Mouse (Mus musculus) CH12.LX (cell line): ENCODE measurements around the gene Bend6. TPM values are rescaled to one million over a fixed set of nuclear protein-coding genes. Genes with fewer than 3 reads are reported as not detected.

Experiments used
- DNase-seq: peaks from one replicate; pipeline ENCODE4 v3.0.0-alpha.2; 2013; ENCODE audit errors: extremely low read depth
- H3K27ac ChIP-seq: 2 replicates; pipeline ENCODE4 v1.5.1; 2012; ENCODE audit warnings: low read depth, mild to moderate bottlenecking, control low read depth, moderate library complexity; ENCODE audit not compliant: insufficient read depth
- H3K27me3 ChIP-seq: replicated peaks from 2 replicates; pipeline ENCODE3; 2012; ENCODE audit warnings: inconsistent platforms
- H3K36me3 ChIP-seq, 2 experiments: replicated peaks in 1 of 2; 2 replicates each; pipeline versions ENCODE3 to v1.6.1; 2012; ENCODE audit warnings: inconsistent platforms in 1 of 2, low read length in 1 of 2, mild to moderate bottlenecking in 1 of 2, mixed read lengths in 1 of 2, moderate library complexity in 1 of 2; ENCODE audit not compliant: control insufficient read depth in 1 of 2, insufficient read depth in 1 of 2
- H3K4me1 ChIP-seq, 2 experiments: 2 replicates each; pipeline ENCODE4 v1.6.1; 2012; ENCODE audit warnings: inconsistent platforms in 1 of 2, moderate library complexity in 1 of 2; ENCODE audit not compliant: insufficient read depth in 2 of 2, control insufficient read depth in 1 of 2
- H3K4me2 ChIP-seq: 2 replicates; pipeline ENCODE4 v1.6.1; 2012; ENCODE audit warnings: low read depth, mild to moderate bottlenecking, control low read depth; ENCODE audit not compliant: poor library complexity, insufficient read depth, severe bottlenecking
- H3K4me3 ChIP-seq, 3 experiments: fragments of 150-350 bp in 1 of 3; sonication (generic) in 1 of 3; replicated peaks in 1 of 3; 2 replicates each; pipeline versions ENCODE3 to v1.5.1; 2011 to 2012; ENCODE audit warnings: low read depth in 2 of 3, low read length in 2 of 3, mild to moderate bottlenecking in 2 of 3, moderate library complexity in 2 of 3, control low read depth in 1 of 3, improper control_type of control experiment in 1 of 3, inconsistent platforms in 1 of 3, mixed read lengths in 1 of 3; ENCODE audit not compliant: poor library complexity in 1 of 3
- H3K79me2 ChIP-seq: replicated peaks from 2 replicates; pipeline ENCODE4 v1.6.1; 2012; ENCODE audit warnings: mild to moderate bottlenecking, moderate library complexity; ENCODE audit not compliant: control insufficient read depth, poor library complexity, insufficient read depth, severe bottlenecking; ENCODE audit errors: extremely low read depth
- H3K9ac ChIP-seq: 2 replicates; pipeline ENCODE4 v1.6.1; 2012; ENCODE audit warnings: low read depth, mild to moderate bottlenecking, control low read depth, moderate library complexity; ENCODE audit not compliant: insufficient read depth
- H3K9me3 ChIP-seq: replicated peaks from 2 replicates; pipeline ENCODE3; 2012; ENCODE audit warnings: low read length, inconsistent platforms, mixed read lengths
- CHD1 ChIP-seq: IDR thresholded peaks from 2 replicates; pipeline ENCODE4 v1.6.1; 2012; ENCODE audit warnings: low read depth, low read length, improper control_type of control experiment, inconsistent platforms
- E2F4 ChIP-seq: IDR thresholded peaks from 2 replicates; pipeline ENCODE4 v1.6.1; 2011; ENCODE audit warnings: low read depth, low read length, improper control_type of control experiment; ENCODE audit not compliant: insufficient replicate concordance
- EP300 ChIP-seq: IDR thresholded peaks from 2 replicates; pipeline ENCODE4 v1.6.1; 2011; ENCODE audit warnings: low read length, improper control_type of control experiment
- GABPA ChIP-seq: IDR thresholded peaks from 2 replicates; pipeline ENCODE4 v1.6.1; 2012; ENCODE audit warnings: low read depth, low read length, improper control_type of control experiment, inconsistent platforms; ENCODE audit not compliant: insufficient replicate concordance
- HCFC1 ChIP-seq: IDR thresholded peaks from 2 replicates; pipeline ENCODE4 v1.6.1; 2012; ENCODE audit warnings: low read depth, mild to moderate bottlenecking, inconsistent platforms, low read length, improper control_type of control experiment
- JUN ChIP-seq: IDR thresholded peaks from 2 replicates; pipeline ENCODE4 v1.6.1; 2011; ENCODE audit warnings: low read depth, mild to moderate bottlenecking, low read length, improper control_type of control experiment, moderate library complexity; ENCODE audit not compliant: insufficient read depth
- JUND ChIP-seq: conservative IDR thresholded peaks from 2 replicates; pipeline ENCODE4 v1.6.1; 2011; ENCODE audit warnings: low read depth, low read length, improper control_type of control experiment
- MAFK ChIP-seq: IDR thresholded peaks from 2 replicates; pipeline ENCODE4 v1.6.1; 2011; ENCODE audit warnings: low read length, improper control_type of control experiment; ENCODE audit not compliant: insufficient replicate concordance
- MAX ChIP-seq: IDR thresholded peaks from 2 replicates; pipeline ENCODE4 v1.6.1; 2011; ENCODE audit warnings: low read length, improper control_type of control experiment
- MEF2A ChIP-seq: IDR thresholded peaks from 2 replicates; pipeline ENCODE4 v1.6.1; 2014; ENCODE audit warnings: low read depth, mild to moderate bottlenecking, inconsistent platforms, low read length, improper control_type of control experiment, borderline replicate concordance
- MYC ChIP-seq: IDR thresholded peaks from 2 replicates; pipeline ENCODE4 v1.6.1; 2011; ENCODE audit warnings: low read depth, mild to moderate bottlenecking, improper control_type of control experiment, low read length
- POLR2AphosphoS2 ChIP-seq: IDR thresholded peaks from 2 replicates; pipeline ENCODE4 v1.6.1; 2011; ENCODE audit warnings: low read depth, low read length, improper control_type of control experiment
- TBP ChIP-seq: conservative IDR thresholded peaks from 2 replicates; pipeline ENCODE4 v1.6.1; 2011; ENCODE audit warnings: low read depth, low read length, improper control_type of control experiment
- TCF12 ChIP-seq: IDR thresholded peaks from 2 replicates; pipeline ENCODE4 v1.6.1; 2014; ENCODE audit warnings: low read depth, mild to moderate bottlenecking, inconsistent platforms, low read length, improper control_type of control experiment
- USF1 ChIP-seq: IDR thresholded peaks from 2 replicates; pipeline ENCODE4 v1.6.1; 2014; ENCODE audit warnings: low read depth, mild to moderate bottlenecking, inconsistent platforms, low read length, improper control_type of control experiment
- USF2 ChIP-seq: conservative IDR thresholded peaks from 2 replicates; pipeline ENCODE4 v1.6.1; 2011; ENCODE audit warnings: low read depth, low read length, improper control_type of control experiment
- ZNF384 ChIP-seq: IDR thresholded peaks from 2 replicates; pipeline ENCODE4 v1.6.1; 2012; ENCODE audit warnings: low read depth, low read length, improper control_type of control experiment, inconsistent platforms
- dilution Hi-C: fragments of 300-500 bp; cut with MboI; formaldehyde crosslinking; loops from 2 replicates; pipeline ENCODE4 v1.14.3; 2020; ENCODE audit warnings: low sequenced_read_pairs; ENCODE audit not compliant: extremely low pct_unique_long_range_greater_than_20kb, extremely low pct_ligation_motif_present
- in situ Hi-C: fragments of 300-500 bp; cut with MboI; formaldehyde crosslinking; loops from 3 replicates; pipeline ENCODE4 v1.14.3; 2019; ENCODE audit warnings: low sequenced_read_pairs, low pct_ligation_motif_present, low pct_unique_long_range_greater_than_20kb, mixed read lengths
- polyA plus RNA-seq: library from polyadenylated mRNA; unstranded; fragments of >175 nt; gene quantifications from 2 replicates; pipeline ENCODE4 v1.2.1, GENCODE M21; 2012; ENCODE audit warnings: low read depth; ENCODE audit not compliant: insufficient read length
- total RNA-seq, 2 experiments: library from RNA; depleted of rRNA; stranded (reverse); fragments of 300-350 nt in 1 of 2; fragments of >200 nt in 1 of 2; gene quantifications; 2 replicates each; pipeline ENCODE4 v1.2.3; 2012 to 2014

The Bend6 gene
- total and polyA plus RNA-seq, 3 experiments = 1.4 to 3.4 (median 3.2) TPM

- TF ChIP-seq EP300 (no peak), ZNF384 (no peak), MYC (no peak), TCF12 (no peak), CHD1 (no peak), E2F4 (no peak), MEF2A (no peak), TBP (no peak), JUND (no peak), GABPA (no peak), JUN (no peak), POLR2AphosphoS2 (no peak), USF1 (no peak), MAFK (no peak), USF2 (no peak), MAX (no peak)
- H3K27ac ChIP-seq = no peak overlapping the region
- no peaks in the 10 kb centered on the region for H3K27me3 ChIP-seq
- H3K4me3 ChIP-seq = no peak overlapping the region
- dilution Hi-C loops = no loop called here
- H3K4me2 ChIP-seq = no peak overlapping the region
- no peaks in the 10 kb centered on the region for H3K4me1 ChIP-seq
- peaks cover 2% of the 10 kb centered on the region for H3K9me3 ChIP-seq
- no peaks in the 10 kb centered on the region for H3K79me2 ChIP-seq
- no peak for DNase-seq
- in situ Hi-C loops = no loop called here
- H3K9ac ChIP-seq = no peak overlapping the region
- H3K36me3 ChIP-seq = peaks cover 0 to 6% of the 10 kb centered on the region in 2 experiments
Observed at GRCm38 (mm10) chr1:33869437-33869836, 38.2 kb downstream of the Bend6 start.

GRCm38 (mm10) chr1:33869031-33869430 lies 38.6 kb downstream of the Bend6 start:
- no peaks in the 10 kb centered on the region for H3K79me2 ChIP-seq
- H3K27ac ChIP-seq = no peak overlapping the region
- no peak overlapping the region for H3K4me3 ChIP-seq
- H3K4me2 ChIP-seq = no peak overlapping the region
- H3K4me1 ChIP-seq = no peaks in the 10 kb centered on the region
- in situ Hi-C loops = no loop called here
- H3K9ac ChIP-seq = no peak overlapping the region
- H3K36me3 ChIP-seq = peaks cover 0 to 6% of the 10 kb centered on the region in 2 experiments
- H3K27me3 ChIP-seq = no peaks in the 10 kb centered on the region
- no peak for TF ChIP-seq CHD1
- TF ChIP-seq HCFC1 = no peak
- TF ChIP-seq, all 38 proteins: peak for 0
- no peak for DNase-seq
- dilution Hi-C loops = no loop called here
- H3K9me3 ChIP-seq = peaks cover 2% of the 10 kb centered on the region
